Mouse (Mus musculus) frontal cortex, postnatal 14 days (tissue): ENCODE results near the gene Iqschfp.
"Not testable (repeated sequence)": the region's sequence is repeated elsewhere in the genome, so short reads cannot be mapped to it uniquely, and the experiment has no call there.

Experiments
- DNase-seq, 2 experiments: peaks; one replicate each; pipeline ENCODE4 v3.0.0; 2022; ENCODE audit warnings: low spot score in 2 of 2

Iqschfp gene

GRCm38 (mm10) chr3:68071395-68072386 lies 179.7 kb downstream of the Iqschfp start:
- no peak for DNase-seq

- no peak for DNase-seq
Measured at GRCm38 (mm10) chr3:68077406-68077805, 185.4 kb downstream of the Iqschfp start.

- DNase-seq, result no peak
Measured at GRCm38 (mm10) chr3:68085024-68085423, 193.0 kb downstream of the Iqschfp start.

- no peak for DNase-seq
Measured at GRCm38 (mm10) chr3:68092108-68092507, 200.1 kb downstream of the Iqschfp start.

GRCm38 (mm10) chr3:68096724-68097431 lies 204.8 kb downstream of the Iqschfp start:
- no peak for DNase-seq

GRCm38 (mm10) chr3:68099561-68099960 lies 207.5 kb downstream of the Iqschfp start:
- not testable (repeated sequence) for DNase-seq

- no peak for DNase-seq
Measured at GRCm38 (mm10) chr3:68101343-68101742, 209.3 kb downstream of the Iqschfp start.

GRCm38 (mm10) chr3:68105081-68105685 lies 213.2 kb downstream of the Iqschfp start:
- no peak for DNase-seq

GRCm38 (mm10) chr3:68121338-68121737 lies 229.3 kb downstream of the Iqschfp start:
- DNase-seq, result no peak

- DNase-seq, result no peak
Measured at GRCm38 (mm10) chr3:68126284-68126856, 234.3 kb downstream of the Iqschfp start.

- no peak for DNase-seq
Measured at GRCm38 (mm10) chr3:68130386-68130785, 238.4 kb downstream of the Iqschfp start.

GRCm38 (mm10) chr3:68138833-68139627 lies 247.0 kb downstream of the Iqschfp start:
- no peak for DNase-seq

- no peak for DNase-seq
Measured at GRCm38 (mm10) chr3:68150688-68151087, 258.7 kb downstream of the Iqschfp start.

GRCm38 (mm10) chr3:68160175-68160574 lies 268.1 kb downstream of the Iqschfp start:
- DNase-seq, result no peak

- no peak for DNase-seq
Measured at GRCm38 (mm10) chr3:68160760-68161159, 268.7 kb downstream of the Iqschfp start.

GRCm38 (mm10) chr3:68178248-68178647 lies 286.2 kb downstream of the Iqschfp start:
- no peak for DNase-seq

- DNase-seq, result no peak
Measured at GRCm38 (mm10) chr3:68187471-68187870, 295.4 kb downstream of the Iqschfp start.

GRCm38 (mm10) chr3:68189100-68189499 lies 297.1 kb downstream of the Iqschfp start:
- DNase-seq, result no peak

- no peak for DNase-seq
Measured at GRCm38 (mm10) chr3:68196933-68197332, 304.9 kb downstream of the Iqschfp start.

- no peak for DNase-seq
Measured at GRCm38 (mm10) chr3:68201214-68201613, 309.2 kb downstream of the Iqschfp start.
